Mouse (Mus musculus): ENCODE results near the gene Abi2. TPM values are rescaled to one million over a fixed set of nuclear protein-coding genes. Genes with fewer than 3 reads are reported as not detected.

The Abi2 gene
- total RNA-seq (2012; rRNA removed) (15.0 and 21.7 TPM in 2 replicates), polyA plus RNA-seq (2012; ENCODE audit: insufficient read depth in 1 of 2, insufficient read length in 2 of 2, low read depth in 1 of 2, low replicate concordance in 2 of 2, missing spikeins in 1 of 2) (10 to 100 TPM; 16.0 to 75.2 TPM)

DNA sequence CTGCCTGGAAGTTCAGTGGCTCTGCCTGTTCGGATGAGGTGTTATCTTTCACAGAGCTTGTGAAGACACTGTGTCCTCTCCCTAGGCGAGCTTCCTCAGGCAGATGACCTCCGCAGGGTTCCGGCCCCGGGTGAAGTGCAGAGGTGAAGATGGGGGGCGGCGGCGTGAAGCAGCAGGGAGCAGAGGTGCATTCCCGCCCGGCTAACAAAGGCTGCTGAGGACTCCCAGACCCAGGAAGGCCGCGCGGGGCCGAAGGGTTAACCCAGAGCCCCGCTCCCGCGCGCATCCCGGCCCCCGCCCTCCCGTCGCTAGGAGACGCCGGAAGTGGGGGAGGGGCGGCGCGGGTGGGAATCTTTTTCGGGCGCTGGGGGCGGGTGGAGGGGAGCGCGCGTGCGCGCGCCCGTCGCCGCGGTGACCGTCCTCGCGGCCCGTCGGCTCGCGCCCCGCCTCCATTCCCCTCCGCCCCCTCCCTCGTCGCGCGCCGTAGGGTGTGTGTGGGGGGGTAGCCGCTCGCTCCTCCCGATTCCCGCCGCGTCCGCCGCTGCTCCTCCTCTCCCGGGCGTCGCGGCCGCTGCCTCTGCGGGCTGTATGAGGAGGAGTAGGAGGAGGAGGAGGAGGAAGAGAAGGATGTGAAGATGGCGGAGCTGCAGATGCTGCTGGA is at the start of gene Abi2:
Gene Abi2, plus strand, starts transcription at position 452 of the 661 bp plus-strand sequence.
- Histone ChIP-seq H3K9ac (ENCODE audit: control insufficient read depth, low read depth, low read length, poor library complexity, severe bottlenecking) (peak within 1 kb of the TSS; percentile 93), H3K27ac (ENCODE audit: control insufficient read depth, low read depth, low read length) (peak within 1 kb of the TSS; percentile 77), H3K36me3 (ENCODE audit: control insufficient read depth in 1 of 2, insufficient read depth in 2 of 2, low read length in 2 of 2) (peaks cover 0 to 30% of the 10 kb centered on the region in 2 experiments; a peak in 2 of 4 replicates), H3K9me3 (replicated peaks; ENCODE audit: insufficient read depth, low read length) (no peaks in the 10 kb centered on the region), H3K27me3 (ENCODE audit: control insufficient read depth in 1 of 2, insufficient read depth in 2 of 2, low read length in 2 of 2) (no peaks in the 10 kb centered on the region), H3K4me1 (ENCODE audit: control insufficient read depth in 1 of 2, insufficient read depth in 2 of 2, low read length in 2 of 2) (peaks cover 5 to 12% of the 10 kb centered on the region in 2 experiments; a peak in 3 of 4 replicates), H3K4me3 (ENCODE audit: control insufficient read depth in 1 of 2, insufficient read depth in 1 of 2, low read depth in 2 of 2, low read length in 2 of 2) (peak within 1 kb of the TSS; percentile 76 to 96), H3K79me2 (ENCODE audit: control insufficient read depth, insufficient read depth, low read length, poor library complexity) (peaks cover 27% of the 10 kb centered on the region)
- no peak for TF ChIP-seq TBP (IDR thresholded peaks at IDR 0.05; ENCODE audit: low read depth, low read length)
- TF ChIP-seq NRF1 (IDR thresholded peaks at IDR 0.05; ENCODE audit: insufficient read depth, low read depth, low read length, poor library complexity, severe bottlenecking), result peak; percentile 67
- no peak for TF ChIP-seq HCFC1 (IDR thresholded peaks at IDR 0.05; ENCODE audit: low read depth, low read length)
- TF ChIP-seq NELFE (IDR thresholded peaks at IDR 0.05; ENCODE audit: low read depth, low read length), result peak; percentile 39
- no peak for TF ChIP-seq MEF2A (IDR thresholded peaks at IDR 0.05; ENCODE audit: extremely low read depth, insufficient replicate concordance, low read depth, low read length, poor library complexity, severe bottlenecking)
- TF ChIP-seq MXI1 (IDR thresholded peaks at IDR 0.05; ENCODE audit: low read depth, low read length), result peak; percentile 31
- TF ChIP-seq UBTF (IDR thresholded peaks at IDR 0.05; ENCODE audit: borderline replicate concordance, insufficient read depth, low read depth, low read length), result no peak
- TF ChIP-seq EP300 (IDR thresholded peaks at IDR 0.05; ENCODE audit: low read depth in 1 of 2, low read length in 2 of 2), result peak in 1 of 2 experiments; percentile 50; a peak in 2 of 4 replicates
- peak; percentile 28; the same call in 1 of the 2 replicates for TF ChIP-seq TCF12 (IDR thresholded peaks at IDR 0.05; ENCODE audit: low read depth, low read length)
- TF ChIP-seq MYC (IDR thresholded peaks at IDR 0.05; ENCODE audit: low read depth, low read length), result no peak
- no peak for TF ChIP-seq RAD21 (IDR thresholded peaks at IDR 0.05; ENCODE audit: low read depth, low read length)
- peak; percentile 18; the same call in 1 of the 2 replicates for TF ChIP-seq MAX (IDR thresholded peaks at IDR 0.05; ENCODE audit: low read length)
- TF ChIP-seq ELF1 (IDR thresholded peaks at IDR 0.05; ENCODE audit: low read depth, low read length), result peak; percentile 36; the same call in 1 of the 2 replicates
- peak; percentile 95 for TF ChIP-seq MAZ (IDR thresholded peaks at IDR 0.05; ENCODE audit: low read depth, low read length)
- peak; percentile 25; the same call in 1 of the 2 replicates for TF ChIP-seq CHD2 (IDR thresholded peaks at IDR 0.05; ENCODE audit: low read length)
- TF ChIP-seq ZNF384 (IDR thresholded peaks at IDR 0.05; ENCODE audit: low read depth, low read length), result no peak
- no peak for TF ChIP-seq GABPA (IDR thresholded peaks at IDR 0.05; ENCODE audit: low read depth, low read length)
- TF ChIP-seq ZKSCAN1 (IDR thresholded peaks at IDR 0.05; ENCODE audit: low read depth, low read length), result no peak
- peak; percentile 69 for TF ChIP-seq SIN3A (IDR thresholded peaks at IDR 0.05; ENCODE audit: low read length)
- TF ChIP-seq MAFK (IDR thresholded peaks at IDR 0.05; ENCODE audit: borderline replicate concordance, low read depth, low read length), result no peak
- TF ChIP-seq POLR2A (IDR thresholded peaks at IDR 0.05; ENCODE audit: control insufficient read depth in 1 of 2, insufficient read depth in 1 of 2, low read depth in 1 of 2, low read length in 2 of 2, poor library complexity in 1 of 2), result peak in 1 of 2 experiments; percentile 63; a peak in 2 of 4 replicates
- peak; percentile 89 for DNase-seq (ENCODE audit: low read depth, low spot score)

Data from MEL (cell line).